Mouse (Mus musculus) T-helper 17 cell (primary cell): ENCODE results near the gene Dnaaf3.

Experiments used
- in situ Hi-C, 2 experiments: fragments of 300-600 bp; cut with MboI, MseI; formaldehyde crosslinking; loops; 1 replicate in 1 of 2; 2 replicates in 1 of 2; pipeline ENCODE4 v1.15.1; 2025; ENCODE audit warnings: high pct_unique_total_duplicates in 2 of 2

Dnaaf3 gene

DNA sequence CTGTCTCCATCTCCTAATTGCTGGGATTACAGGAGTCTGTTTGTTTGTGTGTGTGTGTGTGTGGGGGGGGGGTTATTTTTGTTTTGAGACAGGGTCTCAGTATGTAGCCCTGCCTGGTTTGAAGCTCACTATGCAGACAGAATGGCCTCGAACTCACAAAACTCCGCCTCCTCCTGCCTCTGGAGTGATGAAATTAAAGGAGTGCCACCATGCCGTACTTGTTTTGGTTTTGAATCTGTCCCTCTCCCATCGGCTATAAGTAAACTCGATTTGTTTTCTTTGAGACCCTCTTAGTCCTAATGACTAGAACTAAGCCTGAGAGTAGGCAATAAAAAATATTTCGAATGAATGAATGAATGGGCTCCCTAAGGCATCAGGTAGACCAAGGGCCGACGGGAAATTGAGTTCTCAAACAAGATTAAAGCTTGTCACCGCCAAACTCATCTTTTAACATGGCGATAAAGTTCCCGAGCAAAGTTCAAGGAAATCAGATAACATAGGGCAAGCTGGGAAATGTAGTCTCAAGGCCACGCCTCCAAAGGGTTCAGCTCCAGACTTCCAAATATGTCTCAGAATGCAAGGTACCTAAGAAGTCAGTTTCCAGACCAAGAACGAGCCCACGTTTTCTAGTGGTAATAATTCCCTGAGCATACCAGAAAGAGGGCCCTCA lies 29.7 kb downstream of the Dnaaf3 start:
- in situ Hi-C loops: loop anchor here in 1 of 2 experiments (10.0 kb wide), 1 partner anchor 358 kb away; no protein-coding TSS in a partner anchor

DNA sequence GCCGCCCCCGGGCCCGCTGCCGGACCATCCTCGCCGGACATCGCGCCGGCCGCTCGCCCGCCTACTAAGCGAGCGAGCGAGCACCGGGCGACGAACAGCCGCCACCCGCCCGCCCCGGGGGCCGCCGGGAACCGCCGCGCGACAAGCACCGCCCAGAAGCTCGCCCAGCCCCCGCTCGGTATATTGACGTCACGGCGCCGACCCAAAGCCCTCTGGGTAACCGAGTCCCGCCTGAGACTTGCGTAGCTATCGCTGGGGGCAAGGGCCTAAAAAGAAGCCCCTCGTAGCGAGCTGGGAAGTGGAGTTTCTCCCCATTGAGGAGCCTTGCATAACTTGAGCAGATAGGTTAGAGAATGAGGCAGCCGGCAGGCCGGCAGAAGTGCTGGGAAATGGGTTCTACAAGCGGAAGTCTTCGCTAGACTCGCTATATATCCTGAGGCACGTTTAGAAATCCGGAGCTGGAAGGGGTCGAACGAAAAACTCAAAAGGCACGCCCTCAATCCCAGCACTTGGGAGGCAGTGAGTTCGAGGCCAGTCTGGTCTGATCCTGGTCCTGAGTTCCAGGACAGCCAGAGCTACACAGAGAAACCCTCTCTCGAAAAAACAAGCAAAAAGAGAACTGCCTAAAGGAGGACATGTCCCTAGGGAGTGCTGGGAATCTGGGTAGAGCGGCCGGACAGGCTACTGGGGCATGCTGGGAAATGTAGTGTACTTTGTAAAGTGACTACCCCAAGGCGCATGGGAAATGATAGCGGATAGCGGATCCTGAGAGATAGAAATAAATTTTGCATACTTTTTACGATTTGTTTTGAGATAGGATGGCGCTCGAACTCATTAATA lies 30.5 kb downstream of the Dnaaf3 start, which contains the start of gene Ppp1r12c:
Gene Ppp1r12c (minus strand): TSS at position 123 of the 840 bp plus-strand sequence.
- in situ Hi-C loops: loop anchor here in 1 of 2 experiments (10.0 kb wide), 1 partner anchor 357 kb away; no protein-coding TSS in a partner anchor

DNA sequence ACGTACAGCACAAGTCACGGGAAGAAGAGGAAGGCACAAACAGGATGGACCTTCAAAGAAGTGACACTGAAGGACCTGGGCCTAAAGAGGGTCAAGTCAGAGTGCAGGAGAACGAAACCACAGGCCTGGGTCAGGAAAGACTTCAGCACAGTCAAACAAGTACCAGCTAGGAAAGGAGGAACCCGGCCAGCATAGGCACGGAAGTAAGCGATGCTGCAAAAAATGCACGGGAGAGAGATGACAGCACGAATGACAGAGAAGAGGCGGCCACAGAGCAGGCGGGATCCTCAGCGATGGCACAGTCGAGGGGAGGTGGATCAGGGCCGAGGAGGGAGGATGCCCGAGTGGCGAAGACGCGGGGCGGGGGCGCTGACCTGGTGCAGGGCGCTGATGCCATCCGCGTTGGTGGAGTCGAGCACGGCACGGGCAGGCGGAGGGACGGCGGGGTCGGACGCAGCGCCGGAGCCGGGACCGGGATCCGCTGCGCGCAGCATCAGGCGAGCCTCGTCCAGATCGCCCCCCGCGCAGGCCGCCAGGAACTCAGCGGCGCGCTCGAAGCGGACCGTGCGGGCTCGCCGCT lies 31.3 kb downstream of the Dnaaf3 start:
- in situ Hi-C loops: loop anchor here in 1 of 2 experiments (10.0 kb wide), 1 partner anchor 356 kb away; no protein-coding TSS in a partner anchor

DNA sequence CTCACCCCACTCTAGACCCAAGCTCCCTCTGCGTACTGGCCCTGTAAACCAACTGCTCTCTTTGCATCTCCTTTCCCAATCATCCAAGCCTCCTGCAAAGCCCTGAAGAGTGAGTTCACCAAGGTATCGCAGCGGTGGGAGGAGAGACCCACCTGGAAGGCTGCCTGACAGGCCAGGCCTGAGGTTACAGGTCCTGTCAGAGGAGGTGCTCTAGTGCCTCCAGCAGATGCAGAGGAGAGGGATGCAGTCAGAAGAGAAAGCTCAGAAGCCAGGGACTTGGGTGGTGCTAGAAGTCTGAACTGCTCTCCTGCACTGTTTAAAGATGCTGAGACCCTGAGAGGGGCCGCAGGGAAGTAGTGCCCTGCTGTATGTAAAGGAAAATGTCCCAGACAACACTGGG lies 33.2 kb downstream of the Dnaaf3 start:
- in situ Hi-C loops: loop anchor here in 1 of 2 experiments (25.0 kb wide), 1 partner anchor 1663 kb away; the partner anchor contains the start of genes Zfp444 and Zfp787

DNA sequence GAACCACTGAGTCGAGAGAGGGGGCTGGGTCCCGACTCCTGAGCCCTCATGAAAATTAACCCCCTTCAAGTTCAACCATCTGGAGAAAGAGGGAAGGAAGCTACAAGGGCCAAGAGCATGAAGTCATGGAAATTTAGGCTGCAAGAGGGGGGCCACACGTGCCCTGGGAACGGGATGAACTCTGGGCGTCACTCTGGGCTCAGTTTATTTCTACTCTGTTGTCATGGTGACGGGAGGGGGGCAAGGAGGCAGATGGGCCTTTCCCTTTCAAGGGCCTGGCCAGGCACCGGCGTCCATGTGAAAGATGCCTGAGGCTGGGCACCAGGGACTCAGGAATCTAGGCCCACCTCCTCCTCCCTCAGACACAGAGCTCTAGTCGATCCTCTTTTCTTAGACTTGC lies 34.0 kb downstream of the Dnaaf3 start:
- in situ Hi-C loops: loop anchor here in 1 of 2 experiments (25.0 kb wide), 1 partner anchor 1664 kb away; the partner anchor contains the start of genes Zfp444 and Zfp787

DNA sequence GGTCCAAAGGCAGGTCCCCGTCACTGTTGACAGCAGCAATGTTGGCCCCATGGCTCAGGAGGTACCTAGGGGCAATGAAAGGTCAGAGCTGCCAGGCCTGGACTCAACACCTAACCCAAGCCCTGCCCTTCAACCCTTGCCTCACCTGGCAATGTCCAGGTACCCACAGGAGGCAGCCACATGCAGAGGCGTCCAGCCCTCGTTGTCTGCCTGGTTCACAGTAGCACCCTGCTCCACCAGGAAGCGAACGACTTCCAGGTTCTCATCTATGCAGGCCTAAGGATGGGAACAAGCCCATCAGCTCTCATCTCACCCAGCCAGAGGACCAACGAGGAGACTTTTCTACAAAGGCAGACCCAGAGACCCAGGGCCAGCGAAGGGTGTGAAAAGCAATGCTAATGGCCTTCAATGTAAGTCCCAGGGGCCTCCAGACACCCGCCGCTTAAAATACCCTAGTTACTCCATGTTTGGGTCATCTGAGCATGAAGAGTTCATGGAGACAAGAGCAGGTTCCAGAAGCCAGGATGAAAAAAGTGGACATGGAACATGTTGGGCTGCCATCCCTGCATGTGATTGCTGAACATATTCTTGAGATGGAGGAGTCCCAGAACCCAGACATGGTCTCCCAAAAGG lies 34.9 kb downstream of the Dnaaf3 start:
- in situ Hi-C loops: loop anchor here in 1 of 2 experiments (25.0 kb wide), 1 partner anchor 1665 kb away; the partner anchor contains the start of genes Zfp444 and Zfp787

DNA sequence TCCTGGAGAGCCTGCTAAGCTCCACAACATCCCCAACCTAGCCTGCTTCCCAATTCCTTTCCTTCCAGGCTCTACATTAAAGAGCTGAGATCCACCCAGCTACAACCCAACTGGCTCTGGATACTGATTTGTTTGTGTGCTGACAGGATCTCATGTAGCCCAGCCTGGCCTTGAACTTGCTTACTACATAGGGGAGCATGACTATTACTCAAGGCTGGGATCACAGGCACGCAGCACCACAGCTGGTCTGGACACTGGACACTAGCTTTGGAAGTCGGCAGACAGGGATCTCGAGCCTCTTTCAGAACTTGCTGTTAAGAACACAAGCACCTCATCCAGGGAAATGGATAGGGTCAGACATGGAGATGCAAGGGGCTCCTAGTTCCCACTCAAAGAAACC lies 35.8 kb downstream of the Dnaaf3 start:
- in situ Hi-C loops: loop anchor here in 1 of 2 experiments (25.0 kb wide), 1 partner anchor 1666 kb away; the partner anchor contains the start of genes Zfp444 and Zfp787

DNA sequence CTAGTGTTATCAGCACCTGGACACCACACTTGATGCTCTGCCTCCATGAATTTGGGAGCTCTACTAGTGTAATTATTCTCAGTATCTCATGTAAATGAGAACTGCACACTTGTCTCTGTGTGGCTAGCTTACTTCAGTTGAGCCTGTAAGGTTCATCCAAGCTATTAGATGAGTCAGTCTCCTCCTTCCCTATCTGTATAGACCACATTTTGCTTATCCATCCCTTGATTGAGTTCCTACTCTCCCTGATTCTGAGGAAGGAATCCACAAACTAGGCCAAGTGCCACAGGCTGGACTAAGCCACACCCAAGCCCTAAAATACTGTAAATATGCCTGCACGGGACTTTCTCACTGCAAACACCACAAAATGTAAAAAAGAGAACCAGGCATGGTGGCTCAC lies 38.3 kb downstream of the Dnaaf3 start:
- in situ Hi-C loops: loop anchor here in 1 of 2 experiments (25.0 kb wide), 1 partner anchor 1668 kb away; the partner anchor contains the start of genes Zfp444 and Zfp787

DNA sequence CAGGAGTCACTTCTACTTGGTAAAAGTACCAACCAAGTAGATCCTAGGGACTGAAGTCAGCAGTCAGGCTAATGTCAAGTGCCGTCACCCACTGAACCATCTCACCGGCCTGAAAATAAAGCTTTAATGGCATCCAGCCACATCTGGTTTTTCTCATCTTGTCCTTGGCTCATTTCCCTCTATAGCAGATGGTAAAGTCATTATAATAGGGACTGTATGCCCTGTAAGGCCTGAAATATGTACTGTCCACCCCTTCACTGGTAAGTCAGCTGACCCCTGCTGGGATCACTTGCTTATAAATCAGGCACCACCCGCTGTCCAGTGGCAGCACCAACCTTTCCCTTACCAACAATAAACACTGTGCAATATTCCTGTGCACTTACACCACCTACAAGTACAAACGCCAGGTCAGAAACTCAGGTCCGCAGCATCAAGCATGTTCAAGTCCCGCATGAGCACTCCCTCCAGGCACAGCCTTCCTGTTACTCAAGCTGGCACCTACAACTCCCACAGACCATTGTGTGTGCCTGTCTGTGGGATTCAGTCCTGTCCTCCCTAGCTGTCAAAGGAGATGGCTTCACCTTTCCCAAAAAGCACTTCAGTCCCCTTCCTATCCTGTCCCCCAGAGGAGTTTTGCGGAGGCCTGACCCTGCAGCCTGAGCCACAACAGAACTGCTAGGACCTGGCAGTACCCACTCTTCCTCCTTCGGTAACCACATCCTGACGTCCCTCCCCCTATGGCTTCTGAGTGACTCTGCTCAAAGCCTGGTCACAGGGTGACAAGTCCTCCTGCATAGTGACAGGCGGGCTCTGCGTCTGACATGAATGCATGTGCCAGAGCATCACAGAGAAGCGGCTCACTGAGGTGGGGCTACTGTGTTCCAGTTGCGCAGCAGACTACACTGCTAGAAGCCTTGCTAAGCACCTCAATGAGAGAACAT lies 39.7 kb downstream of the Dnaaf3 start:
- in situ Hi-C loops: loop anchor here in 1 of 2 experiments (25.0 kb wide), 1 partner anchor 1670 kb away; the partner anchor contains the start of genes Zfp444 and Zfp787

DNA sequence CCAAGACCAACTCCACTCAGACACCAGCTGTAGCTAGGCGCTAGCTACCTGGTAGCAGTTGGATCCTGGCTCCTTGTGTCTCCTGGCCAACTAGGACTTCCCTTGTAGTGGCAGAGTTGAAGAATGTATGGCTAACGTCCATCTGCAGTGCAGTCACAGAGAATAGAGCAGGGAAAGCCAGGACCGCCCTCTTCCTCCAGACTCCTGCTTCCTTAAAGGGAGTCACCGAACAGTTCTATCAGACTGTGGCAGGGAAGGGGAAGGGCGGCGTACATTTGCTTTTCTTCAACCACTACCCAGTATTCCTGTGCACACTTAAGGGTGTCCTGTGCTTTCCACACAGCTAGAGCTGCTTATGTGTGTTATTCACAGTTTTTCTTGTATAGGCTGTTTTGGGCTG lies 40.9 kb downstream of the Dnaaf3 start:
- in situ Hi-C loops: loop anchor here in 1 of 2 experiments (25.0 kb wide), 1 partner anchor 1671 kb away; the partner anchor contains the start of genes Zfp444 and Zfp787

DNA sequence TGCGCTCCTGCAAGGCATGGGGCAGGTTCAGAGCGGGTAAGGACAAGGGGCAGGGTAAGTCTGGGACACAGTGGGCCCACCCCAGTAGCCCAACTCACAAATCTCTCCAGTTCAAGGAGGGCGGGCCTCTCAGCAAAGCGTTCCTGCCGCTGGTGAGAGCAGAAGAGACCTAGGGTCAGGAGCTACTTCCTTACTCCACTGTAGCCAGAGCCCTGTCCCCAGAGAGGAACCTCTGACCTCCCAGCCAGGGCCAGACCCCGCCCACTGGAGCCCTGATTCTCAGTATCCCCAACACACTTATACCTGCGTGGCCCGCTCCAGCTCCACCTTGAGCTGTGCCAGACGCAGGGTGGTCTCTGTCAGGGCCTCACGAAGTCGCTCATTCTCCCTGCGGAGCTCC lies 50.0 kb downstream of the Dnaaf3 start:
- in situ Hi-C loops: loop anchor here in 1 of 2 experiments (25.0 kb wide), 1 partner anchor 1680 kb away; the partner anchor contains the start of genes Zfp444 and Zfp787

DNA sequence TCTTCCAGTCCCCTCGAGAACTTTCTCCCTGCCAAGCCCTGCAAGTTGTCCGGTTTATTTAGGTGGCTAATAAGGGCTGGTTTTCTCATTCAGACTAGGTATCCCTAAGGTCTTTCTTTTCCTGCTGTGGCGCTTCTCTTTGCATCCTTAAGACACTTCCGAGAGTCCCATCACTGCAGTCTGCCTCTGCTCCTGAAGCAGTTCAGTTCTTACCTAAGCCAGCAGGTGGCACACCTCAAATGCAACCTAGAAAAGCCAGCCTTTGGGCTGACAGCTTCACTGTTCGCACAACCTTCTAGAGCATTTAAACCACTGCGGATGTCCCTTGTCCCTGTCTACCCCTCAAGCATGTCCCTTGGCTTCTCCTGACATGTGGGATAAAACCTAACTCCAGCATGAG lies 52.6 kb downstream of the Dnaaf3 start:
- in situ Hi-C loops: loop anchor here in 1 of 2 experiments (25.0 kb wide), 1 partner anchor 1683 kb away; the partner anchor contains the start of genes Zfp444 and Zfp787

DNA sequence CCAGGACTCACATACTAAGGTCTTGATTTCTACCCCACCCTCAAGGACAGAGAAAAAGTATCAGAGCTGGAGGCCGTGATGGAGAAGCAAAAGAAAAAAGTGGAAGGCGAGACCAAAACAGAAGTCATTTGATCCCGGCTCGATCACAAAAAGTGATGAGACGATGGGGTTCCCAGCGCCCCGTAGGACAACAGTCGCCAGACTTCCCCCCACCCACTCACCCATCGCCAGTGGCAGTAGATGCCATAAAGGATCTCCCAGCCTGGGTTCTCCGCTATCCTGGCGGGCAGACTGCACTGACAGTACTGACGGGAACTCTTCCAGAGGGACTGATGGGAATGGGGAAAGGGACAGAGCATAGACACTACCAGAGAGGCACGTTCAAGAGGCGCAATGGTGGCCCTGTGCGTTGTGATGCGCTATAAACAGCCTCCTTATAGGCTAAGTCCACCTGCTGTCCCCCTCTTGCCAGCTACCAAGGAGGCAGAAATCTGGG lies 53.4 kb downstream of the Dnaaf3 start:
- in situ Hi-C loops: loop anchor here in 1 of 2 experiments (25.0 kb wide), 1 partner anchor 1683 kb away; the partner anchor contains the start of genes Zfp444 and Zfp787

DNA sequence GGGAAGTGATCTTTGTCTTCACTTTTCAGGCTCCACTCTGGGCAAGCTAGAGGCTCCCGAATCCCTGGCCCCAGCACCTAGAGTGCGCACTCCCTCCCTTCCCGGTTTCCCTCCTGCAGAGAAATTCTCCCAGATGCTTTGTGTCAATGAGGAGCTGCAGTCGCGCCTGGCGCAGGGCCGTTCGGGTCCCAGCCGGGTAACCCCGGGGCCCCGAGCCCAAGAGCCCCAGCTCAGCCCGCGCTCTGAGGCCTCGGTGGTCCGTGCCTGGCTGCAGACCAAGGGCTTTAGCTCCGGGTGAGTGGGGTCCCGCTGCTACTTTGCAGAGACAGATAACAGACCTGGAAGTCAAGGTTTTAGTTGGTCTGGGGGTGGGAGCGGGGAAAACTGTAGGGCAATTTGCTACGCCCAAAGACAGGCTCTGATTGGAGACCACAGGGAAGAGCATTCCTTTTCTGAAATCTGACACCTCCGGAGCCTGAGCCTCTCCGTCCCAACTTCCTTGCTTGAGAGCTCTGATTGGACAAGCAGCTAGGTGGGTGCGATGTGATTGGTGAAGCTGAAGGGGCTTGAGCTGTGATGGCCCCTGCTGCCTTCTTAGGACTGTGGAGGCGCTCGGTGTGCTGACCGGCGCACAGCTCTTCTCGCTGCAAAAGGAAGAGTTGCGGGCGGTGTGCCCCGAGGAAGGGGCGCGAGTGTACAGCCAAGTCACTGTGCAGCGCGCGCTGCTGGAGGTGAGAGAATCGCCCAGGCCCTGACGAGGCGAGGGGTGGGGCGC lies 54.0 kb downstream of the Dnaaf3 start:
- in situ Hi-C loops: loop anchor here in 1 of 2 experiments (25.0 kb wide), 1 partner anchor 1684 kb away; the partner anchor contains the start of genes Zfp444 and Zfp787

DNA sequence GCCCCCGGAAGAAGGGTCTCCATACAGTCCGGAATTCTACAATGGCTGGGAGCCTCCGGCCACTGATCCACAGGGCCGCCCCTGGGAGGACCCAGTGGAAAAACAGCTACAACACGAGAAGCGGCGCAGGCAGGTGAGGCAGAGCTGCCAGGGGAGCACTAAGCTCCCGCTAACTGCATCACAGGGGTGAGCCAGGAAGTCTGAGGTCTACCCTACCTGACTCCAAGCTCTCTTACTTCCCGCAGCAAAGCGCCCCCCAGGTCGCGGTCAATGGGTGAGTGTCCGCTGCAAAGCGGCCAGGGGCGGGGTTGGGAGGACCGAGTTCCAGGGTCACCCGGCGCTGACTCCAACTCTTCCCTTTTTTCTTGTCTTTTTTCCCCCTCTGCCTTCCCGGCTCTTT lies 58.3 kb downstream of the Dnaaf3 start:
- in situ Hi-C loops: no loop called here
